Mouse (Mus musculus): ENCODE measurements around the gene Rab27a.

Gene Rab27a

DNA sequence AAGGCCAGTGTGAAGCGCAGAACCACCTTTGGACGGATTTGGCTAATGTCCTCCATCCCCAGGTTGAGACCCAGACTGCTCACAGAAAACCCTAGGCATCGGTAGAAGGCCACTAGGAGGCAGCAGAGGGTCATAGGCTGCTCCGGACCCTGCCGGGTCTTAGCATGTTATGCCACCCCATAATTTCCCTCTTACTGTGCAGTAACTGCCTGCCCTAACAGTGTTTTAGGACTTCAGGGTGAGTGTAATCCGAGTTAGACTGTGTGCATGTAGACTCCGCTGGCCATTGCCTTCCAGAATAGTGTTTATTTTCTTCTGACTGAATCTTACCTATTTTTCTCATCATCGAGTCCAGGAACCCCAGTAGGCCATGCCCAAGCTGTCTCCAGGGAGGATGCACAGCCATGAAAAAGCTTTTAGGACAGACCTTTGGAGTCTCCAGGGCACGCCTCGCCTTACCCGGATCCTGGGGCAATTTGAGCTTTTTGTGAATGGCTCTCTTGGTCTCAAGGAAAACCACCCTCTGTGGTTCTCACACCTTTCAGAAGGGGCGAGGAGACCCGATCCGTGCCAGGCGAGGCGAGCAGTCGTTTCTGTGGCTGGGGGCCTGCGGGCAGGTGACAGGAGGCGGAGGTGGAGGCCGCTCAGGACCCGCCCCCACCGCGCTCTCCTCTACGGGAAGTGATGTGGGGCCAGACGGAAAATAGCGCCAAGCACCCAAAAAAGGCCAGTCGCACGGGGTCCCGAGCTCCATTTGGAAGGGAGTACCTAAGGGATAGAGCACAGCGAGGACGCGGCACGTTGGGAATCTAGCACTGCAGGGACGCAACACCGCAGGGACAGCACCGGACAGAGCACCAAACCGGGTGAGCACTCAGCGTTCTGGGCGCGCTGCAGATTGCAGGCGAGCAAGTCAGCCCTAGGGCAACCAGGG, at the start of gene Rab27a:
Gene Rab27a (plus strand): TSS at position 709 of the 934 bp plus-strand sequence.
- DNase-seq (ENCODE audit: low spot score) = peak; percentile 88

DNA sequence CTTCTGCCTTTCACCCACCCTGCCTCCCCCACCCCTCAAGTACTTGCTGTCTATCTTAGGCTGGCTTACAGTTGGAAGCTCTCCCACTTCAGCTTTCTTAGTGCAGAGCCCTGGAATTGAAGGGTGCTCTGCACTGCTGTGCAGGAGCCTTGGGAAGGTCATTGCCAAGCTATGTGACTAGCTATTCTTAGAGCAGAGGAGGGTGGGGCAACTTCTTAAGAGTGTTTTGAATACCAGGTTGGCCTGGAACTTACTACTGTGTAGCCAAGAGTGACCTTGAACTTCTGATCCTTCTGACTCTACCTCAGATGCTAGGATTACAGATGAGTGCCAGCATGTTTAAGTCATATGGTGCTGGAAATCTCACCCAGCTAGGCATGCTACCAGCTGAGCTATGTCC, 48.5 kb upstream of the Rab27a start:
- no peak for DNase-seq (ENCODE audit: low spot score)

GRCm38 (mm10) chr9:72996806-72997205, 47.8 kb upstream of the Rab27a start:
- no peak for DNase-seq (ENCODE audit: low spot score)

DNA sequence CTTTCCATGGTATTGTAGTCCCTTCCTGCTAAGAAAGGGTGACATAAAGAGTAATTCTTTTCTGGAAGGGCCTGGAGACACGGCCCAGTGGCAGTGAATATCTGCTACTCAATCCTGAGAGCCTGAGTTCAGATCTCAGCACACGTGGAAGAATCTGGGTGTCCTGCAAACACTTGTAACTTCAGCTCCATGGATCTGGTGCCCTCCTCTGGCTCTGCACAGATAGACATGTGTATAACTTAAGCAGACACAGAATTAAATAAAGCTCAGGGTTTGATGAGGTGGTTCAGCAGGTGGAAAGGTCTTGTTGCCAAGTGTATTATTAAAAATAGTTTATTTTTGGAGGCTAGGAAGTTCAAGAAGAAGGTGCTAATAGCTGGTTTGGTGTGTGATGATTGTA, 44.2 kb upstream of the Rab27a start:
- DNase-seq (ENCODE audit: low spot score) = no peak

GRCm38 (mm10) chr9:73001314-73002011, 43.2 kb upstream of the Rab27a start:
- no peak for DNase-seq (ENCODE audit: low spot score)

GRCm38 (mm10) chr9:73002177-73002576, 42.5 kb upstream of the Rab27a start:
- no peak for DNase-seq (ENCODE audit: low spot score)

DNA sequence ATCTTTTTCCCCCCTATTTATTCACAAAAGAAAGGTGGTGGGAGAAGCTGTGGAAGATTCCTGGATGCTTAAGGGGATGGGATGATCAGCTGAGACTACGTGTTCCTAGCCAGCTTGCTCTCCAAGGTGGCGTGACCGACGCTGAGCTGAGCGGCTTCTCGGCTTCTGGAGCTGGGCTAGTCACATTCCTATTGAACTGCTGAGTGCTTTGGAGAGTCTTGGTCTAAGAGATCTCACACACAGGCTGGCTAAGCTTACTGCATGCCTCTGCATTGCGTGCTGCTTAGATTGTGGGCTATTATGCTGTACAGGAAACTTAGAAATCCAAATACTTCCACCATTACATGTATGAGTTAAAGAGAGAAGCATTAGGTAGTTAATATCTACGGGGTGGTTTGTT, 40.6 kb upstream of the Rab27a start:
- no peak for DNase-seq (ENCODE audit: low spot score)

DNA sequence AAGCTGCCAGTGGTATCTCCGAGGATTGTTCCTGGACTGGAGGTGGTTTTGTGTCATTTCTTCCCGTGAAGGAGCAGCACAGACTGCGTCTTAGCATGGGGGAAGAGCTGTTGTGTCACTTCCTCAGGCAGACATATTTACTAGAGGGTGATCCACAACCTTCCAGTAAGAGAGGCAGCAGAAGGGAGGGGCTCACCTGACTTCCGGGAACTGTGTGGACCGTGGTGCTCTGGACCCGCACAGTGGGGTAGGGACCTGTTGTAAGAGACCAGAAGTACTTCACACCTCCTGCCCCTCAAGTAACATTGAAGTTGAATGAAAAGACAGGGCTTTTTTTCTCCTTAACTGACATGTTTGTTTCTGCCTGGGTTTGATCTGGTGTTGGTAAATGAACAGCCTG, 39.5 kb upstream of the Rab27a start:
- DNase-seq (ENCODE audit: low spot score) = no peak

DNA sequence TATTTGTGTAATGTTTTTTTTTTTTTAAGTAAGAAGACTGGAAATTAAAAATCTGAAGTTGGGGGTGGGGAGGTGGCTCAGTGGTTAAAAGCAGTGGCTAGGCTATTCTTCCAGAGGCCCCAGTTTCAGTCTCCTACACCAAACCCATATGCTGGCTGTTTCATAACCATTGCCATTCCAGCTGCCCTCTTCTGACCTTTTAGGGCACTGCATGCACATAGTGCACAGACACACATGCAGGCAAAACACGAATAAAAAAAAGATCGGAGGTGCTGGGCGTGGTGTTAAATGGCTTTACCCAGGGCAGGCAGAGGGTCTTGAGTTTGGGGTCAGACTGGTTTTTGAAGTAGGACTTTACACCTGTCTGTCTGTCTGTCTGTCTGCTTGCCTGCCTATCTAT, 38.5 kb upstream of the Rab27a start:
- no peak for DNase-seq (ENCODE audit: low spot score)

- no peak for DNase-seq (ENCODE audit: low spot score)
These were observed 36.3 kb upstream of the Rab27a start for GRCm38 (mm10) chr9:73008384-73008783.

DNA sequence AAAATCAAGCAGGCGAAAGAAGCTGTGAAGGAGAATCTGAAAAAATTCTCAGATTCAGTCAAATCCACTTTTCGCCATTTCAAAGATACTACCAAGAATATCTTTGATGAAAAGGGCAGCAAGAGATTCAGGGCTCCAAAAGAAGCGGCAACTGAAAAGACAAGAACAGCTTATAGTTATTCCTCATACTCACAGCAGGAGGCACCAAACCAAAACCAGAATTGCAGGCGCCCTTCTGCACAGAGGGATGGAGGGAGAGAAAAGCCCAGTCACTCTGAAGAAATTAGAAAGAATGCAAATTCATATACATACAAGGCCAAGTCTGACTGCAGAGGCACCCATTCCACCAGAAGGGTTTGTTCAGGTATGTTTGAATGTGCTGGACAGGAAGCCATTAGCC, 32.0 kb upstream of the Rab27a start:
- no peak for DNase-seq (ENCODE audit: low spot score)

DNA sequence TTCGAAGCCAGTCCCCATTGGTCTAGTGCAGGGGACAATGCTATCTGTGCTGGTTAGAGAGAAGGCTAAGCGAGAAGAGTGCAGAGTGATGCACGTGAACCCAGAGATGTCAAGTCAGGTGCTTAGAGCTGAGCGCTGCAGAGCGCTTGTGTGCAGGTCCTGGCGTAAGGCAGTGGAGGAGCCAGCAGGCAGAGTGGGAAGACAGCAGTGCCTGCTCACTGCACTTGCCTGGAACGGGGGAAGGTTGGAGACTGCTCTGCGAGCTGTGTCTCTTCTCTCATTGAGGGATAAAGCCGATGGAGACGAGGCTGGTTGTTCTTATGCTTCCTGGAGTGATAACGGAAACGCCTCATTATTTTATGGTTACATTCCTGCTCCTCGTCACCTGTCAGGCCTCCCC, 29.9 kb upstream of the Rab27a start:
- no peak for DNase-seq (ENCODE audit: low spot score)

DNA sequence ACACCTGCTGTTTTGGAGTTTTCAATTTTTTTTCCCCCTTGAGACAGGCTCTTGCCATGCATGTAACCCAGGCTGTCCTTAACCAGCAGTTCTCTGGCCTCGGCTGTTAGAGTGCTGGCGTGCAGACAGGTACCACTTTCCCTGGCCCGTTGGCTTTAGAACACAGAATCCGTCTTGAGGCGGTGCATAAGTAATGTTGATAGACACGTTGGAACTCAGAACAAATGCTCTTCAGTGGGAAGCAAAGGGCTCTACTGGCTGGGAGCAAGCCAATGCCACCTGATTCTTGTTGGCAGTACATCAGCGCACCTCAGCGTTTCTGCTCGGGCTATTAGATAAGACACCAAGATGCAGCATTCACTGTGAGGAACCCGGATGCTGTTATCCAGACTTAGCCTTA, 24.8 kb upstream of the Rab27a start:
- DNase-seq (ENCODE audit: low spot score) = no peak

- DNase-seq (ENCODE audit: low spot score) = no peak
These were observed 24.0 kb upstream of the Rab27a start for GRCm38 (mm10) chr9:73020566-73021097.

DNA sequence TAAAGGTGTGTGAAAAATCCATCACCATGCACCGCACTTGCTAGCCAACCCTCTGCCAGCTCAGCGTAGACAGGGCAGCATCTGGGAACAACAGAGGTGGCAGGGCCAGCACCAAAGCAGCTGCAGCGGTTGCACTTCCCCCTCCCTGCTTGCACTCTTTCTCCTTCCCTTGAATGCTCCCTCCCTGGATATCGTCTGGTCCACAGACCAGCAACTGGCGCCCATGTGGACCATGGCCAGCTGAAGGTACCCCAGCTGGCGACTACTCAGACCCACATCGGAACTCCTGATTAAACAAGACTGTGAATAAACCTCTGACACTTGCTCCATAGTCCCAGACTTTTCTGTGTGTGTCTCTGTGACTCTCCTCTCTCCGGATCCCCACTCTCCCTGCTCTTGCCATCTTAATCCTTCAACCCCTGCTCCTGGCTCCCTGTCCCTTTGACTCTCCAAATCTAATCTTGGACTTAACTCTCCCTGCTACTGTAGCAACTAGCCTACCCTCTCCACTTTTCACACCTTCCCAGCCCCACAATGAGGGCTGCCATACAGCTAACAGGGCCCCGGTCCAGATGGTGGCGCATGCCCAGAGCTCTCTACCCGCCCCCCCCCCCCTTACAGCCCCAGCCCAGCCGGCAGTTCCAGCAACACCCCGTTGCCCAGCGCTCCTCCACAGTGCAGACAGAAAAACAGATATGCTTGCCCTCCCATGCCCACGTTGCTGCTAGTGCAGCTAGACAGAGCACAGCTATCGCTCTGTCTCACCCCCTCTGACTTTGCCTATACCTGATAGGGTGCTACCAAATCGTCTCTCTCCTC, 18.6 kb upstream of the Rab27a start:
- no peak for DNase-seq (ENCODE audit: low spot score)

GRCm38 (mm10) chr9:73030443-73030842, 14.2 kb upstream of the Rab27a start:
- no peak for DNase-seq (ENCODE audit: low spot score)

GRCm38 (mm10) chr9:73031421-73031820, 13.2 kb upstream of the Rab27a start:
- DNase-seq (ENCODE audit: low spot score) = peak; percentile 39

DNA sequence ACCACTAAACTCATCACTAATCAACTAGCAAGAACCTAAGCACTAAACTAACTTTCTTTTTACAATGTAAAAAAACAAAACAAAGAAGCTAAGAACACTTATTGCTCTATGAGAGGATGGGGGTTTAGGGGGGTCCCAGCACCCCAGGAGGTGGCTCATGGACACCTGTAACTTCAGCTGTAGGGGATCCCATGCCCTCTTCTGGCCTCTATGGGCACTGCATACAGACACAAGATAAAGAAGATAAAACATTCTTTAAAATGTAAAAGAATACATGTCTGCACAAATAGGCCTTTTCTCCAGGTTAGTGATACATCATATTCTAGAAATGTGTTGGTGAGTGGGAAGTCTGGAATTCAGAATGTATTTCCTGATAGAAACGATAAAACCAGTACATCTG, 11.2 kb upstream of the Rab27a start:
- no peak for DNase-seq (ENCODE audit: low spot score)

- DNase-seq (ENCODE audit: low spot score) = peak; percentile 89
These were observed 5.3 kb upstream of the Rab27a start for GRCm38 (mm10) chr9:73039222-73039945.

- peak; percentile 22 for DNase-seq (ENCODE audit: low spot score)
These were observed 4.6 kb upstream of the Rab27a start, which contains the start of gene Pigb for GRCm38 (mm10) chr9:73040080-73040479. TSS of gene Pigb (minus strand) at chr9:73040378.

DNA sequence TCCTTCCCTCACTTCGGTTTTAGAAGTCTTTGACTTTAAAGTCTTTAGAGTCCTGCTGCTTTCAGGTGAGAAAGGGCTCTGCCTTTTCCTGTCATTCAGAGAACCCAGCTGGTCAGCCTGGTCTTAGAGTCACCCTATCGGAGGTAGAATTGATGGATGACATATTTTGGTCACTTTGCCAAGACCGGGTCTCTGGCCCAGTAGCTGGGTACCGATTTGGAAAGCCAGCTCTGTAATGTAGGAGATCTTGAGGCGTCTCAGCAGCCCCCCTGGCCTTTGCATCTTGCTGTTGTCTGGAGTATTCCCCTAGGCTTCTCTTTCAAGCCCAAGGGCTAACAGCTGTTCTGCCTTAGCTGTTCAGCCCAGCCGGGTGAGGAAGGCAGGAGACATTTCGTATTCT, 550 bp downstream of the Rab27a start:
- DNase-seq (ENCODE audit: low spot score) = no peak

Measured in MN1 (cell line).